Mouse (Mus musculus) neural tube, embryonic 13.5 days (tissue): Measurements from ENCODE around the gene Ajm1. TPM values are rescaled to one million over a fixed set of nuclear protein-coding genes. Genes with fewer than 3 reads are reported as not detected.

Experiments used
- ATAC-seq: fragments of 200-750 bp; cut with Nextera tagmentation; 2 replicates; pipeline ENCODE4 v1.8.0; 2017; ENCODE audit warnings: low read depth, mild to moderate bottlenecking, moderate TSS enrichment, moderate library complexity
- H3K27ac ChIP-seq: fragments of 300-500 bp; sonication (generic); replicated peaks from 2 replicates; pipeline ENCODE4 v1.5.1; 2015; ENCODE audit warnings: moderate library complexity, mild to moderate bottlenecking, inconsistent platforms
- H3K27me3 ChIP-seq: fragments of 300-500 bp; sonication (generic); 2 replicates; pipeline ENCODE4 v1.6.1; 2015; ENCODE audit warnings: mild to moderate bottlenecking, inconsistent platforms
- H3K36me3 ChIP-seq: fragments of 300-500 bp; sonication (generic); 2 replicates; pipeline ENCODE4 v1.6.1; 2015; ENCODE audit warnings: mild to moderate bottlenecking, inconsistent platforms
- H3K4me1 ChIP-seq: fragments of 300-500 bp; sonication (generic); replicated peaks from 2 replicates; pipeline ENCODE4 v1.6.1; 2015; ENCODE audit warnings: inconsistent platforms
- H3K4me2 ChIP-seq: fragments of 300-500 bp; sonication (generic); 2 replicates; pipeline ENCODE4 v1.6.1; 2015; ENCODE audit warnings: inconsistent platforms, mild to moderate bottlenecking, moderate library complexity
- H3K4me3 ChIP-seq: fragments of 300-500 bp; sonication (generic); 2 replicates; pipeline ENCODE4 v1.5.1; 2015; ENCODE audit warnings: mild to moderate bottlenecking, inconsistent platforms
- H3K9ac ChIP-seq: fragments of 300-500 bp; sonication (generic); 2 replicates; pipeline ENCODE4 v1.6.1; 2015; ENCODE audit warnings: moderate library complexity, mild to moderate bottlenecking, inconsistent platforms
- H3K9me3 ChIP-seq: fragments of 300-500 bp; sonication (generic); 2 replicates; pipeline ENCODE4 v1.6.1; 2016; ENCODE audit warnings: inconsistent platforms
- WGBS: fragments of 180-500 bp; shearing (Covaris S2); methylation state at CpG from one replicate; pipeline ENCODE4 v1.1.7; 2015; 5-methylcytosine and 5-hydroxymethylcytosine counted together
- polyA plus RNA-seq: library from polyadenylated mRNA; unstranded; fragments of >200 nt; fragmentation: Nextera tagmentation; extraction: Ambion mirVana; gene quantifications from 2 replicates; pipeline ENCODE4 v1.2.1, GENCODE M21; 2015

Gene Ajm1
- polyA plus RNA-seq, 1 experiment from 2014 or later: 8.4 TPM

DNA sequence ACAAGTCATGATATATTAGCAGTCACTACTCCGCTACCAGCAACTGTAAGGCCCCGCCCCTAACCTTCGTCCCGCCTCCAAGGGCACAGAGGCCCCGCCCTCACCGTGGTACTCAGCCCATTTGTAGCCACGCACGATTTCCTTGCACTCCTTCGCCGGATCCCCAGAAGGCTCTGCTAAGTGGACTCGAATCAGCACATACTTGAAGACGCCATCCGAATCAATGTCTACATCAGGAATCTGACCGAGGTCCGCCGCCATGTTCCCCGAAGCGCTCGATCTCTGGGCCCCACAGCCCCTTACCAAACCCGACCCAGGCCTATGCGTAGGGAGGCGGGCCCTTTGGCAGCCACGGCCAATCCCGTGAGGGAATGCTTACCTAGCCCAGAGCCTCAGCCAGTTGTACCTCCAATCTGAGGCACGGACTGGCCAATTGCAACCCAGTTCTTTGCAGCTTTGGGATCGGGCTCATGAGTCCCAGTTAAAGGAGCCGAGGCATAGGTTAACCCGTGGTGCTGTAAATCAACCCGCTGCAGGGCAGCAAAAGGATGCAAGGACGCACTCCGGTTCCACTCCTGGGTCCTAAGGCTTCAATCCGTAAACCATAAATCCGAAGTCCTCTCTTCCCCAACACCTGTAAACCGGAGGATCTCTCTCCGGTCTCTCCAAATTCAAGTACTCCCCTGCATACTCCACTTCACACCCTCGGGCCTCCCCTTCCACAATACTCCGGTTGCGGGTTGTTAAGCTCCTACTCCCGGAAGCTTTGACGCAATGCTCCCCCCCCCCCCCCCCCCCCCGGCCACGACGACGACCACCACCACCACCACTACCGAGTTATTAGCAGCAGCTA, 6.8 kb downstream of the Ajm1 start, which contains the start of the genes Mamdc4 and Phpt1:
Gene Mamdc4, minus strand, starts transcription at position 267 of the 853 bp plus-strand sequence.
Gene Phpt1, minus strand, starts transcription at position 646 of the 853 bp plus-strand sequence.
- H3K9me3 ChIP-seq: no peaks in the 10 kb centered on the region
- H3K27me3 ChIP-seq: peaks cover 42% of the 10 kb centered on the region
- H3K36me3 ChIP-seq: peaks cover 34% of the 10 kb centered on the region
- peak within 1 kb of the TSS; percentile 61 for H3K4me3 ChIP-seq
- peaks cover 60% of the 10 kb centered on the region for H3K4me1 ChIP-seq
- under 1% methylated on average over 43 of the region's 45 CpGs for WGBS
- H3K27ac ChIP-seq: peak within 1 kb of the TSS; percentile 91
- peak within 1 kb of the TSS; percentile 96 for H3K4me2 ChIP-seq
- peak; percentile 98 for ATAC-seq
- peak within 1 kb of the TSS; percentile 78 for H3K9ac ChIP-seq

DNA sequence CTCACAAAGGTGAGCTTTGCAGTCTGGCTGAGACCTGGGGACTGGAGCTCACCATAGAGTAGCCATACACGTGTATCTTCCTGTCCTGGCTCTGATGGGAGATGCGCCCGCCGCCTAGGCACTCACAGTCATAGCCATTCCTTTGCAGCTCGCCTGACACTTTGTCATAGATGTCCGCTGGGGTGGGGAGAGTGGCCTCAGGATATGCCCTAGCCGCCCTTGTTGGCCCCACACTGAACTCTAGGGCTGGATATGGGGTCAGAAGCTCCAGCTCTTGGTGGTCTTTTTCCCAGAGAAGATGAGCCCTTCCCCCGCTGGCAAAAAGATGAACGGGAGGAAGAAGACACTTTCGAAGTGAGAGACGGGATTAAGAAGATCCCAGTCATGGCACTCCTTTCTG, 7.4 kb downstream of the Ajm1 start:
- Histone ChIP-seq H3K9me3 (no peaks in the 10 kb centered on the region), H3K27me3 (peaks cover 36% of the 10 kb centered on the region), H3K9ac (peak overlapping the region; percentile 78), H3K4me2 (peak overlapping the region; percentile 96), H3K27ac (peak overlapping the region; percentile 91), H3K4me1 (peaks cover 54% of the 10 kb centered on the region), H3K36me3 (peaks cover 41% of the 10 kb centered on the region), H3K4me3 (peak overlapping the region; percentile 61)
- WGBS: 19% methylated on average over 11 of the region's 11 CpGs
- peak; percentile 3; the same call in 1 of the 2 replicates for ATAC-seq

DNA sequence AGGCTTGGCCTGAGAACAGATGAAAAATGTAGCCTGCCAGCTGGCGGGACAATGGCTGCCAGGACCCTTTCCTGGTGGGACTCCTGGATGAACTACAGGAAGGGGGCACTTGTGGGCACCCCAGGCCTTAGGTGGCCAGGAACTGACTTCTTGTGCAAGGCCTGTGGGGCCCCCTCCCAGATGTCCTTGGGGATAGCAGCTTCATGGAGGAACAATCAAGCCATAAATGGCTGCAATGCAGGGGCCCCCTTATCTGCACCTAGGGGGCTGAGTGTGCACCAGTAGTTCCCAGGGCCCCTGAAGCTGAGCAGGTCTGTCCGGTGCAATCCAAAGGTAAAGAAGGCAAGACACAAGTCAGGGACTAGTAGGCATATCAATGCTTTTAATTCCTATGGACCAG, 8.5 kb downstream of the Ajm1 start:
- no peak for ATAC-seq
- Histone ChIP-seq H3K4me2 (peak overlapping the region; percentile 96), H3K4me1 (peaks cover 43% of the 10 kb centered on the region), H3K9ac (peak overlapping the region; percentile 78; the same call in 1 of the 2 replicates), H3K4me3 (peak overlapping the region; percentile 61), H3K27ac (no peak overlapping the region), H3K9me3 (no peaks in the 10 kb centered on the region), H3K27me3 (peaks cover 25% of the 10 kb centered on the region), H3K36me3 (peaks cover 51% of the 10 kb centered on the region)
- WGBS: 93% methylated on average over 2 of the region's 2 CpGs

DNA sequence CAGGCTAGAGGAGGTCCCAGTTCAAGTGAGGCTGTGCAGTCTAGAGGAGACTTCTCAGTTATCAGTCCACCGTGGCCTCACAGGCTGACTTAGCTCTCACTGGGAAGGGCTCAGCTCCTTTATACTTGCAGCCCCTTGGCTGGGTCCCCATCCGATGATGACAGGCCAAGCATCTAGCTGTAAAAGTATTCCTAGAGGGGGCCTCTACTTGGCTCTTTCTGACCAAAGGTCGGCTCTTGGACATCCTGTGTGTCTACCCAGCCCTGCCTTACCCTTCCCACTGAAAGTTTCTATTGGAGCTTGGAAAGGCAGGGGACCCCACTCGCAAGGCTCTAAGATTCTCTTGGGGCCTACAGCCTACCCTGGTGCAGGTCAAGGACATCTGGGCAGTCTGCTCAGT, 10.3 kb downstream of the Ajm1 start:
- H3K27me3 ChIP-seq: peaks cover 7% of the 10 kb centered on the region
- H3K27ac ChIP-seq: no peak overlapping the region
- no peak overlapping the region for H3K4me3 ChIP-seq
- H3K9me3 ChIP-seq: no peaks in the 10 kb centered on the region
- H3K4me2 ChIP-seq: no peak overlapping the region
- peaks cover 65% of the 10 kb centered on the region for H3K36me3 ChIP-seq
- peaks cover 29% of the 10 kb centered on the region for H3K4me1 ChIP-seq
- no peak overlapping the region for H3K9ac ChIP-seq
- ATAC-seq: no peak
- 95% methylated on average over 4 of the region's 4 CpGs for WGBS

DNA sequence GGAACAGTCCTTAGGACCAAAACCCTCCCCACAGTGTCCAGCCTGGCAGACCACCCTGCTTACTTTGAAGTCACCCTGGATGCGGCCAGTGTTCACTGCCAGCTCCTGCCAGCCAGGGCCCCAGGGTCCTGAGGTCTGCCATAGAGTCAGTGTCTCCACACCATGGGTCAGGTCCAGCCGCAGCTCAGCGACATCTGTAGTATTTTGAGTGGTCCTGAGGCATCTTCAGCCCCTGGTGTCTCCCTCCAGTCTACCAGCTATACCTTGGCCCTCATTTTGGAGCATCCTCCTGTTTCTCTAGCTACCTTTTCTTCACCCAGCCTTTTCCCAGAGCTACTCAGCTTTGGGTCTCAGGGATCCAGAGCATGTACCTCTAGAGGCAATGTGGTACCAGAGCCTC, 12.2 kb downstream of the Ajm1 start:
- 100% methylated on average over 3 of the region's 3 CpGs for WGBS
- Histone ChIP-seq H3K4me1 (peaks cover 19% of the 10 kb centered on the region), H3K4me3 (no peak overlapping the region), H3K27ac (no peak overlapping the region), H3K36me3 (peaks cover 84% of the 10 kb centered on the region), H3K9ac (no peak overlapping the region), H3K4me2 (no peak overlapping the region), H3K9me3 (no peaks in the 10 kb centered on the region), H3K27me3 (no peaks in the 10 kb centered on the region)
- no peak for ATAC-seq

DNA sequence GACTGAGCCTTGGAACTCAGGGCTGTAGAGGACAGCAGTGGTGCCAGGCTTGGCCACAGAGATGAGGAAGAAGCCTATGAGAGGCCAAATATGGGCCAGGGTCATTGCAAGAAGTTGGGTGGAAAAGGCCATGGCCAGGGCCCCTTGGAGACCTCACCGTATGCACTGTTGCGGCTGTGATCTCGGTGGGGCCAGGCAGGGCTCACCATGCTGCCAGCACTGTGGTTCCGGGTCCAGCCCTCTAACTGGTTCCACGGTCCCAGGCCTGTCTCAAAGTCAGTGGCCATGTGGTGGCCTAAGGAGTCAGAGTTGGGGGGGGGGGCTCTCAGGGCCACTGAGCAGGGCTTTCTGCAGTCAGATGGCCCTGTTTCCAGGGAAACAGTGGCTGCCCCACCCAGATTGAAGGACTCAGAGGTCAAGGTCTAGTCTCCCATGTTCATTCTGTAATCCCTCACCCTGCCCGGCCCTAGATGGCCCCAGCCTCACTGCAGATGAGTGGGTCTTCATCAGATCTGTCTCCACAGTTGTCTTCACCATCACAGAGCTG, 13.0 kb downstream of the Ajm1 start:
- Histone ChIP-seq H3K27me3 (no peaks in the 10 kb centered on the region), H3K36me3 (peaks cover 91% of the 10 kb centered on the region)

DNA sequence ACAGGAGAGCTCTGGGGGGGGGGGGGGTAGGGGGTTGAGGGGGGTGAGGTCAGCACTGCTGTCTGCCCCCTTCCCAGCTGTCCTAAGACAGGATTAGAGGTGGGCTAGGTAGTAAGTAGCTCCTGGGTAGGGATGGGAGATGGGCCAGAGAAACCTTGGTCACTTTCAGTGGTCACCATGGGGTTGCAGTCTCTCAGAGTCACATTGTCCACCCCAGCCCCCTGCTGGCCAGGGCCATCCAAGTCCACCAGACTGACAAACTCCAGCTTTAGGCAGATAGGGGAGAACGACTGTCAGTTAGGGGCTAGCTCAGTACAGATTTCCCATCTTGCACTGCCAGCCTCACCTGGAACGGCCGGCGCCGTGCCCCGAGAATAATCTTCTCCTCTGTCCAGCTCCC, 15.0 kb downstream of the Ajm1 start:
- no peak for ATAC-seq

More for the DNA sequence above, 13.0 kb downstream of the Ajm1 start:
- no peak overlapping the region for H3K4me2 ChIP-seq
- H3K9ac ChIP-seq: no peak overlapping the region
- no peak for ATAC-seq
- H3K27ac ChIP-seq: no peak overlapping the region
- peaks cover 12% of the 10 kb centered on the region for H3K4me1 ChIP-seq
- H3K4me3 ChIP-seq: no peak overlapping the region
- WGBS: 95% methylated on average over 6 of the region's 6 CpGs
- H3K9me3 ChIP-seq: no peaks in the 10 kb centered on the region

DNA sequence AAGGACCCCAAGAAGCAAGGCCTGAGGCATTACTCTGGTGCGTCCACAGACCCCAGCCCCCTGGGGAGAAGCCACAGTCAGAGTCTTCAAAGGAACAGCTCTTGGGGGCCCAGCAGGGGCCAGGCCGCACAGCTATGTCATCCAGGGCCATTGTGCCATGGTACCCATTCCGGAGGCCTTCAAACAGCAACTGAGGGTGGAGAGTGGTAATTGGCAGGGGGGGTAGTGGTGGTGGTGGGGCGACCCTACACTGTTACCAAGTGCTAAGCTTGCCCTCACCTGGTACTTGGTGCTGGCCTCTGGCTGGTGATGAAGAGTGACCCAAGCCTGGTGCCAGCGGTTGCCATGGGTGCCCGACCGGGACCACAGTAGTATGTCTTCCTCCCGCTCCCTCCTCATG, 15.8 kb downstream of the Ajm1 start:
- H3K4me2 ChIP-seq: no peak overlapping the region
- H3K36me3 ChIP-seq: peaks cover 97% of the 10 kb centered on the region
- no peak for ATAC-seq
- H3K4me1 ChIP-seq: no peaks in the 10 kb centered on the region
- H3K9ac ChIP-seq: no peak overlapping the region
- H3K9me3 ChIP-seq: no peaks in the 10 kb centered on the region
- WGBS: 90% methylated on average over 8 of the region's 8 CpGs
- H3K27ac ChIP-seq: no peak overlapping the region
- H3K27me3 ChIP-seq: no peaks in the 10 kb centered on the region
- no peak overlapping the region for H3K4me3 ChIP-seq

More for the DNA sequence above, 15.0 kb downstream of the Ajm1 start:
- no peaks in the 10 kb centered on the region for H3K27me3 ChIP-seq
- peaks cover 97% of the 10 kb centered on the region for H3K36me3 ChIP-seq
- H3K9me3 ChIP-seq: no peaks in the 10 kb centered on the region
- H3K4me3 ChIP-seq: no peak overlapping the region
- H3K4me2 ChIP-seq: no peak overlapping the region
- H3K27ac ChIP-seq: no peak overlapping the region
- no peaks in the 10 kb centered on the region for H3K4me1 ChIP-seq
- WGBS: 83% methylated on average over 6 of the region's 6 CpGs
- H3K9ac ChIP-seq: no peak overlapping the region

DNA sequence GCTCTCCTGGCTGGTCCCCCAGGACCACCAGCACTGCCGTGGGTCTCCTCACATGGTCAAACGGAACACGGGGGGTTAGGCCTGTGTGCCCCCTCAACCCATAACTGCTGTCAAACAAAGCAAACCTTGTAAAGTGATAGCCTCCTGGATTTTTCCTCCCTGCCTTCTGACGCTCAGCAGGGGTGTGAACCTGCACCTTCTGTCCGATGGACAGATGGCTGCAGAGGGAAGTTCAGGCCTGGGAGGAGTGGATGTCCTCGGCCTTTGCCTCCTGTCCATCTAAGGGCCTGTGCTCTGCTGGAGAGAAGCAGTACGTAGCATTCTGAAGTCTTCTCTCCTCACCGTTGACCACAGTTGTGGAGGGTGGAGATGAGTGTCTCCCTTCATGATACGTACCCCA, 19.6 kb downstream of the Ajm1 start:
- peaks cover 69% of the 10 kb centered on the region for H3K36me3 ChIP-seq
- H3K4me2 ChIP-seq: no peak overlapping the region
- H3K9ac ChIP-seq: no peak overlapping the region
- H3K27ac ChIP-seq: no peak overlapping the region
- H3K4me1 ChIP-seq: peaks cover 20% of the 10 kb centered on the region
- 86% methylated on average over 9 of the region's 9 CpGs for WGBS
- H3K9me3 ChIP-seq: no peaks in the 10 kb centered on the region
- H3K27me3 ChIP-seq: no peaks in the 10 kb centered on the region
- ATAC-seq: no peak
- no peak overlapping the region for H3K4me3 ChIP-seq

DNA sequence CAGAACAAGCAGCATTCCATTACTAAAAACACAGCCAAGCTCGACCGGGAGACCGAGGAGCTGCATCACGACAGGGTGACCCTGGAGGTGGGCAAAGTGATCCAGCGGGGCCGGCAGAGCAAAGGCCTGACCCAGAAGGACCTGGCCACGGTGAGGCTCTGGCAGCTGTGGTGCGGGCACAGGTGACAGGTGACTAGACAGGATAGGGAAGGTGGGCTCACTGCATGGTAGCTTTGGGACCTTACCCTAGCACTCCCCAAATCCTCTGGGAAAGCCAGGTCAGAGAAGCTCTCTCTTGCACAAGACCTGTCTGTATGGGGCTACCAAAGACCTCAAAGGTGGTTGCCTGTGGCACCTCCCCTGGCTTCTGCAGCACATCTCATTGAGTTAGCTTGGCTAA, 21.0 kb downstream of the Ajm1 start:
- no peak for ATAC-seq
- WGBS: 94% methylated on average over 8 of the region's 8 CpGs
- peaks cover 57% of the 10 kb centered on the region for H3K36me3 ChIP-seq
- no peaks in the 10 kb centered on the region for H3K9me3 ChIP-seq
- no peak overlapping the region for H3K9ac ChIP-seq
- H3K4me1 ChIP-seq: peaks cover 28% of the 10 kb centered on the region
- H3K27me3 ChIP-seq: no peaks in the 10 kb centered on the region
- no peak overlapping the region for H3K27ac ChIP-seq
- no peak overlapping the region for H3K4me2 ChIP-seq
- H3K4me3 ChIP-seq: no peak overlapping the region

DNA sequence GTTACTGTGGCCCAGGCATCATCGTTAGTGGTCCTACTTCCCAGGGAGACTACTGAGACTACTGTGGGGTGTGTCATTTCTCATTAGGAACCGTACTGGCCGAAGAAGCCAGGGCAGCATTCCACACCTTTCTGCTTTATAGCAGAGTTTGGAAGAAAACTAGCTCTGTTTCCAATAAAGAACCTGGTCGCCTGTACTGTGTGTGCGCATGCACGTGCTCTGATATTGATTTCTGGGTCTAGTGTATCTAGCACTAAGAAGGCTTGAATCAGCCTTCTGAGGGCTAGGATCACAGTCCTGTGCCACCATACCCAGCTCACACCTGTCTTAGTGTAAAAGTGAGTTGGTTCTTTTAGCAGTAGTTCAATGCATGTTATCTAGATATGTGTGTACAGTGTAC, 22.8 kb downstream of the Ajm1 start:
- Histone ChIP-seq H3K27ac (no peak overlapping the region), H3K27me3 (no peaks in the 10 kb centered on the region), H3K4me3 (peak overlapping the region; percentile 91), H3K4me2 (peak overlapping the region; percentile 84), H3K4me1 (peaks cover 28% of the 10 kb centered on the region), H3K36me3 (peaks cover 39% of the 10 kb centered on the region), H3K9me3 (no peaks in the 10 kb centered on the region), H3K9ac (peak overlapping the region; percentile 97)
- WGBS: 86% methylated on average over 6 of the region's 6 CpGs
- ATAC-seq: no peak

DNA sequence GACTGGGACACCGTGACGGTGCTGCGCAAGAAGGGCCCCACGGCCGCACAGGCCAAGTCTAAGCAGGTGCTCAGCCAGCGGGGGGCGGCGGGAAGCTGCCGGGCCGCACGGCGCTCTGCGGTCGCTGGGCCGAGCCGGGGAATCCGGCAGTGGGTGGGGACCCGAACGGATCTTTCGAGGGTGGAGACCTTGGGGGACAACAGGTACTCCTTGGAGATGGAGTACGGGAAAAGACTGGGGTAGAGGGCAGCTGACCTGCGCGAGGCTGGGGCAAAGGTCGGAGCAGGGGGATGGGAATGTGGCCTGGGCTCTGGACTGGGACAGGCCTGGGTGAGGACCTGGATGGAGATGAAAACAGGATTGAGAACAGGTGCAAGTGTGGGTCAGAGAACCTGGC, 23.6 kb downstream of the Ajm1 start:
- Histone ChIP-seq H3K4me3 (peak overlapping the region; percentile 91), H3K27me3 (no peaks in the 10 kb centered on the region), H3K36me3 (peaks cover 31% of the 10 kb centered on the region), H3K4me2 (peak overlapping the region; percentile 84), H3K9ac (peak overlapping the region; percentile 97), H3K4me1 (peaks cover 28% of the 10 kb centered on the region), H3K27ac (peak overlapping the region; percentile 82), H3K9me3 (no peaks in the 10 kb centered on the region)
- peak; percentile 35 for ATAC-seq
- WGBS: 0% methylated on average over 24 of the region's 24 CpGs
